Mouse (Mus musculus): Measurements from ENCODE around the gene Vmn1r45.
"Not testable (repeated sequence)": the region's sequence is repeated elsewhere in the genome, so short reads cannot be mapped to it uniquely, and the experiment has no call there.

Gene Vmn1r45

DNA sequence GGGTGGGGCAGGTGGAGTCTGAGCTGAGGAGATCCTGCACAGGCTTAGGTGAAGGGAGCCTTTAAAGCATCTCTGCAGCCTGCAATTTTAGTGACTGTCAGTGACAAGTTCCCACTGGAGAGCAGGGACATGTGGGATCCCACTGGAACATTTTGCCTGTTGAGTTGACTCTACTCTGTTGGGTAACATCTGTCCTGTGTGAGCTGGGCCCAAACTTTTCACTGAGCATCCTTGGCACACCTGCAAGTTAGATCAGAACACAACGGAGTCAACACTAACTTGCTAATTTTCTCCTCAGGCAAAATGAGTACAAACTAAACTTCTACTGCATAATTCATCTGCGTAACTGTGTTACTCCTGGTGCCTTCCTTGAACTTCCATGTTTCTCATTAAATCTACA lies at the start of gene Vmn1r45:
Gene Vmn1r45, minus strand, starts transcription at position 101 of the 400 bp plus-strand sequence.
- in situ Hi-C loops (cut with MboI; ENCODE audit: unreplicated experiment in 2 of 2): not testable (repeated sequence)

DNA sequence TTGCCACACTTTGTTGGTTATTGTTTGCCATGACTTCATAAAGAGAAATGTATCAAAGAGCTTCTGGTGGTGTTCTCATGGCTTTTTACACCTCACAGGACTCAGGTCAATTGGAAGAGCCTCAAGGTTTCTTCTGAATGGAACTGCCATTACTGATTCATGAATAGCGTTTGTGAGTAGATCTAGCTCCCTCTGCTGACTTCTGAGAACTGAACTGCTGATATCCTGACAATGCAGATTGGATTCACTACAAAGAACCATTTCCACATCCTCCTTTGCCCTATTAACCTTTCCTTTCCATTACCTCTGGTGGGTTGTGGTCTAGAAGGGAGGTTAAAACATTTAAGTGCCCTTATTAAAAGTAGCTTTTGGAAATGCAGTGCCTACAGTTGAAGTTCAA lies 45.6 kb upstream of the Vmn1r45 start:
- in situ Hi-C loops (cut with MboI; ENCODE audit: unreplicated experiment in 2 of 2): no loop called here

DNA sequence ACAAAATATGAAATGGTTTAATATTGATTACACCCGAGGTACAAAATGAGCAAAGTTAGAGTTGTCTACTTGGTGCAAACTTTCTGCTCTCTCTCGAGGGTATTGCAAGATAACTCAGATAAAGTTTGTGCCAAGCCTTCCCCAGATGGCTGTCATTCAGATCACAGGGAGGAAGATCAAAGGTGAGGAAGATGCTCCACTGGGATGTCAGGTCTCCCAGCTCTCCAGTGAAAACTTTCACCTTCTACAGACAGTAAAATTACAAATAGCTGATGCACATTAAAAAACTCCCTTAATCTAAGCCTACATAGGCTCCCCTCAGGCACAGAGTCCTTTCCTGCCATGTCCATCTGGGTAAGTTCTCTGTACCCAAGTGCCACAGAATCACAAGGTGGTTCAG lies 28.6 kb upstream of the Vmn1r45 start, which contains the start of gene Vmn1r46:
Gene Vmn1r46, plus strand, starts transcription at position 301 of the 400 bp plus-strand sequence.
- in situ Hi-C loops (cut with MboI; ENCODE audit: unreplicated experiment in 2 of 2): no loop called here

DNA sequence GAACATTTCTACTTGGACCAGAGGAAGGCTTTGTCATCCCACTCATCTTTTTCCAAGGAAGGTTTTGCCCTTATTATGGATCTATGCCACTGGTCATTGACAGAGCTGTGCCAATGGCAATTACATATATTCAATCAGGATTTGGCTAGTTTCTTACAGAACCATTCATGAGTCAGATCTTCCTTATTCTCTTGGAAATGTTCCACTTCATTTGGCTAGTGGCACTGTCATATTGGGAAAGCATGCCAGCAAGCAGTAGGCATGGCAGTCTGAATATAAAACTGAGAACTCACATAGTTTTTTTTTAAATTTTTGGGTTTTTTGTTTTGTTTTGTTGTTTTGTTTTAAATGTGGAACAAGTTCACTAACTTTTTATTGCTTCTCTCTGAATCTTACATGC lies 25.9 kb upstream of the Vmn1r45 start:
- in situ Hi-C loops (cut with MboI; ENCODE audit: unreplicated experiment in 2 of 2): no loop called here

DNA sequence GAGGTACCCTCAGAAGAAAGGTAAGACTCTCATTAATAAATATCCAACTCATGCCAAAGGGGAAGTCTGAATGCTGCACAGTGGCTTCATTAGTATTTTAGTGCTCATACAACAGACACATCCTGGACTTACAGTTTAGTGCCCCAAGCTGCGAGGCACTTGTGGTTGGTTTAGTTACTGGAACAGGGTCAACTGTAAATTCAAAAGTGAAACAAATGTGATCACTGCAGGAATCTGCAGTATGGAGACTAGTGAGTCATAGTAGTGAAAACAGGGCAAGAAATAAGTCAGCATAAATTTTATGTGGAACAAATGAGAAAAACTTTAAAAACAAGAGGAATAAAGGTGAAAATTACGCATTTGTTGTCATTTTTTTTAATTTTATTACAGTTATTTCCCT lies 13.2 kb upstream of the Vmn1r45 start:
- in situ Hi-C loops (cut with MboI; ENCODE audit: unreplicated experiment in 2 of 2): no loop called here

DNA sequence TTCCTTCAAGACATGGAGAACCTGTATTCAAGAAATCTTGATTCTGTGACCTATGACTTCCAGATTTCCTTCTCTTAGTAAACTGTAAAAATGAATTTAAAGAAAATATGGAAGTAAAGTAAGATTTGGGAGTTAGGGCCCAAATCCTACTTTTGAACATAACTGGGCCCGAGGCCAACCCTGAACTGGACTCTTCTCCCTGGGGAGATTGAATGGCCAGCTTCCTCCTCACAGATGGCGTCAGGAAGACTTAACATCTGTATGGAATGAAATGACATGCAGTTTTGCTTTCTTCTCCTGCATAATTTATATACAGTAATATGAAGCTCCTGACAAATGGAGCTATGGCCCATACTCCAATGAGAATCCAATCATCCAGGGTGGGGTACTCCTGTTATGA lies 528 bp upstream of the Vmn1r45 start:
- in situ Hi-C loops (cut with MboI; ENCODE audit: unreplicated experiment in 2 of 2): no loop called here

DNA sequence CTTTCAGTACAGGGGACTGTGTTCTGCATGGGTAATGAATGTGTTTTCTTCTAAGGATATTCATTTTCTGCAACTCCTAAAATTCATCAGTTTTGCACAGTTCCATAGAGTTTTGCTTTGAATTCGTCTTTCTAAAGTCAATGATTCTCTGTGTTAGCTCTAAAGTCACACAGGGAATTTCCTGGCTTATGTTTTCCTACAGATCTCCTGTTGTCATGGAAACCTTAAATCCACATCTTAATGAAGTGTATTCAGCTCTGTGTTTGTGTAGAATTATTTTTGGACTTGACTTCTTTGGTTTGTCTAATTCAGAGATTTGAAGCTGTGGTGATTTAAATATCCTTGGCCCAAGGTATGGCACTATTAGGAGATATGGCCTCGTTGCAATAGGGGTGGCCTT lies 56.6 kb downstream of the Vmn1r45 start:
- in situ Hi-C loops (cut with MboI; ENCODE audit: unreplicated experiment in 2 of 2): no loop called here

DNA sequence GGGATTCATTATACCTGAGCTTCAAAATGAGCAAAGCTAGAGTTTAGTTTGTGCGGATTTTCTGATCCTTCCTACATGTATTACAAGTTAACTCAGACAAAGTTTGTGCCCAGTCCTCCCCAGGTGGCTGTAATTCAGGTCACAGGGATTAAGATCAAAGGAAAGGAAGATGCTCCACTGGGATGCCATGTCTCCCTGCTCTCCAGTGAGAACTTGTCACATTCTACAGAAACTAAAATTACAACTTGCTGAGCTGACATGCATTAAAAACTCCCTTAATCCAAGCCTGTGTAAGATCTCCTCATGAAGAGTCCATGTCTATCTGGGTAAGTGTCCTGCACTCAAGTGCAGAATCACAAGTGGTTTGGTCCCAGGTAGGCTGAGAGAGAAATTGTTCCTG lies 57.0 kb downstream of the Vmn1r45 start, which contains the start of gene Vmn1r44:
Gene Vmn1r44, plus strand, starts transcription at position 301 of the 400 bp plus-strand sequence.
- in situ Hi-C loops (cut with MboI; ENCODE audit: unreplicated experiment in 2 of 2): no loop called here

All from v-Abl transformed pro-B cells (cell line).